Mouse (Mus musculus): ENCODE measurements around the gene Mgat4c. TPM values are rescaled to one million over a fixed set of nuclear protein-coding genes. Genes with fewer than 3 reads are reported as not detected.
"Not testable (repeated sequence)": the region's sequence is repeated elsewhere in the genome, so short reads cannot be mapped to it uniquely, and the experiment has no call there.

The Mgat4c gene
- polyA plus RNA-seq, 1 experiment from 2014 or later, result not detected

DNA sequence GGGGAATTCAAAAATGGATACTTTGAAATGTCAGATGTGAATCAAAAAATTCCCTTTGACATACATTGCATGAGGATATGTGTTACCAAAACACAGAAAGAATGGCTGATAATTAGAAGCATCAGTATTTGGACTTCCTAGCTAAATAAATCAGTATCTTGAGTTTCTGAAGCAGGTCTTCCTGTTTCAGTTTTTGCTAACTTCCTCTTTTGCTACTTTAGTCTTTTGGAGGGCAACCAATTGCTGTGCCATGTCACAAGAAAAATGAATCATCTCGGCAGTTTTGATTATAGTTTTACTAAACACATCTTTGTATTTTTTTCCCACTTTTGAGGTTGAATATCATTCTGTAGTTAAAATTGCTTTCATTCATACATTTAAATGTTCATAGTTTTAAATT lies 707.9 kb downstream of the Mgat4c start:
- Histone ChIP-seq H3K27ac (replicated peaks in 1 of 2; ENCODE audit: control insufficient read depth in 1 of 2, insufficient read depth in 1 of 2, low read depth in 2 of 2, low read length in 2 of 2) (no peak overlapping the region), H3K4me1 (ENCODE audit: control insufficient read depth in 2 of 2, insufficient read depth in 2 of 2, low read length in 2 of 2) (no peaks in the 10 kb centered on the region), H3K27me3 (ENCODE audit: control insufficient read depth, insufficient read depth, low read length) (no peaks in the 10 kb centered on the region), H3K9me3 (ENCODE audit: control insufficient read depth, low read length) (no peaks in the 10 kb centered on the region), H3K36me3 (ENCODE audit: control insufficient read depth, insufficient read depth, low read length) (no peaks in the 10 kb centered on the region), H3K4me2 (ENCODE audit: low read length) (no peak overlapping the region), H3K9ac (ENCODE audit: low read length) (no peak overlapping the region), H3K4me3 (ENCODE audit: control insufficient read depth in 1 of 2, insufficient read depth in 1 of 2, low read depth in 1 of 2, low read length in 2 of 2) (no peak overlapping the region)
- WGBS, result 73% methylated on average over 1 of the region's 1 CpGs
- ATAC-seq (ENCODE audit: insufficient number of reproducible peaks, insufficient read depth, low FRiP score, low read depth), result no peak

DNA sequence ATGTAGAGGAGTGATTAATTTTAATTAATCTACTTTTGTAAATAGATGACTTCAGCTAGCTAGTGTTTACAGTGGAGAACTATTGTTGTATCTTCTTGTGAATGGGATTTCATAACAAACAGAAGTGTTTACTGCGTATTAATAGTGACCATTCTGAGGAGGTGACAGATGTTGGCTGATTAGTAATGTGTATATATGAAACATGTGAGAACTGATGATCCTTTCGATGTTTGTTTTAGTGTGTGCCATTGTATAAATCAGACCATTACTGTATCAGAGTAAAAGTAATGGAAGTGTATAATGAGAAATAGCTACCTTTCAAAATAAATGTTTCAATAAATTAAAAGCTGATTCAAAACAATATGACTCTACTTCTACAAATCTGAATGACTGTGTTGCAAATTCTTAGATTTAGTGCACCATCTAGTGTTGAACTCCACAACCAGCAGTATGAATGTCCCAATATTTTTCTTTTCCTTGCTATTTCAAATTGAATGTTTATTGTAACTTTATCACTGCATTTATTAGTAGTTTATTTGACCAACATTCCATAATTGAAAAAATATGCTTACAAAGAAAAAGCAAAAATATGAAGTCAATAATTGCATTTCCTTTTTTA lies 736.5 kb downstream of the Mgat4c start:
- WGBS, result 76% methylated on average over 2 of the region's 2 CpGs
- Histone ChIP-seq H3K4me2 (ENCODE audit: low read length) (no peak overlapping the region), H3K9me3 (ENCODE audit: control insufficient read depth, low read length) (no peaks in the 10 kb centered on the region), H3K36me3 (ENCODE audit: control insufficient read depth, insufficient read depth, low read length) (no peaks in the 10 kb centered on the region), H3K27me3 (ENCODE audit: control insufficient read depth, insufficient read depth, low read length) (no peaks in the 10 kb centered on the region), H3K27ac (replicated peaks in 1 of 2; ENCODE audit: control insufficient read depth in 1 of 2, insufficient read depth in 1 of 2, low read depth in 2 of 2, low read length in 2 of 2) (no peak overlapping the region), H3K9ac (ENCODE audit: low read length) (no peak overlapping the region), H3K4me1 (ENCODE audit: control insufficient read depth in 2 of 2, insufficient read depth in 2 of 2, low read length in 2 of 2) (no peaks in the 10 kb centered on the region), H3K4me3 (ENCODE audit: control insufficient read depth in 1 of 2, insufficient read depth in 1 of 2, low read depth in 1 of 2, low read length in 2 of 2) (no peak overlapping the region)
- ATAC-seq (ENCODE audit: insufficient number of reproducible peaks, insufficient read depth, low FRiP score, low read depth), result no peak

DNA sequence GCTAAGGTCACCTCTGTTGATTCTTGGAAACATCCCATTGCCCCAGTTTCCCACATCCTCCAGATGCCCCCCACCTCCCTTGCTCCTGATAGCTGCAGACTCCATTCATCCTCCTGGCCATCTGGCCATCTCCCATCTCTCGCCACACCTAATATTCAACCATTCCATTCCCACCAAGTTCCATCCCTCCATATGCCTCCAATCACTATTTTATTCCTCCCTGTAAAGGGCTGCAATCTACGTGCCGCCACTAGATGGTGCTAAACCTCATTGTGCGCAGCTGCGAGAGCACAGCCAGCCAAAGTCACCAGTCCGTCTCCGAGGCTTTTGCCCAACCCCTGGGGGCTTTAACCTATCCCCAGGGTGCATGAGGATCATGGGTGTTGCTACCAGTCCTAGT lies 753.8 kb downstream of the Mgat4c start:
- H3K27ac ChIP-seq (replicated peaks in 1 of 2; ENCODE audit: control insufficient read depth in 1 of 2, insufficient read depth in 1 of 2, low read depth in 2 of 2, low read length in 2 of 2); ATAC-seq (ENCODE audit: insufficient number of reproducible peaks, insufficient read depth, low FRiP score, low read depth); H3K4me1 ChIP-seq (ENCODE audit: control insufficient read depth in 2 of 2, insufficient read depth in 2 of 2, low read length in 2 of 2); H3K9ac ChIP-seq (ENCODE audit: low read length); H3K4me3 ChIP-seq (ENCODE audit: control insufficient read depth in 1 of 2, insufficient read depth in 1 of 2, low read depth in 1 of 2, low read length in 2 of 2); H3K36me3 ChIP-seq (ENCODE audit: control insufficient read depth, insufficient read depth, low read length); H3K27me3 ChIP-seq (ENCODE audit: control insufficient read depth, insufficient read depth, low read length); H3K9me3 ChIP-seq (ENCODE audit: control insufficient read depth, low read length): not testable (repeated sequence)
- WGBS, result 7% methylated on average over 4 of the region's 7 CpGs
- H3K4me2 ChIP-seq (ENCODE audit: low read length), result peak overlapping the region; percentile 47

DNA sequence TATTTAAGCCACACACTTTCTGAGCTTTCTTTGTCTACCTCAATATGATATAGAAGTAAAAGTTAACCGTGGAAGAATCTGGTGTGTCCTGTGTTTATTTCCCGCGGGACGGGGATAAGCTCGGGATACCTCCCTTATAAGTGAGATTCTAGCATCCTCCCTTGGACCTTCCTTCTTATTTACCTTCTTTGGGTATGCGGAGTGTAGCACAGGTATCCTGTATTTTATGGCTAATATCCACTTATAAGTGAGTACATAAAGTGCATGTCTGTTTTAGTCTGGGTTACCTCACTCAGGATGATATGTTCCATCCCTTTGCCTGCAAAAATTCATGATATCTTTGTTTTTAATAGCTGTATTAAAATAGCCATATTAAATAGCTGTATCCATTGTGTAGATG lies 754.2 kb downstream of the Mgat4c start:
- H3K27me3 ChIP-seq (ENCODE audit: control insufficient read depth, insufficient read depth, low read length); H3K36me3 ChIP-seq (ENCODE audit: control insufficient read depth, insufficient read depth, low read length); H3K9ac ChIP-seq (ENCODE audit: low read length); H3K27ac ChIP-seq (replicated peaks in 1 of 2; ENCODE audit: control insufficient read depth in 1 of 2, insufficient read depth in 1 of 2, low read depth in 2 of 2, low read length in 2 of 2); ATAC-seq (ENCODE audit: insufficient number of reproducible peaks, insufficient read depth, low FRiP score, low read depth); H3K9me3 ChIP-seq (ENCODE audit: control insufficient read depth, low read length); H3K4me1 ChIP-seq (ENCODE audit: control insufficient read depth in 2 of 2, insufficient read depth in 2 of 2, low read length in 2 of 2); H3K4me3 ChIP-seq (ENCODE audit: control insufficient read depth in 1 of 2, insufficient read depth in 1 of 2, low read depth in 1 of 2, low read length in 2 of 2): not testable (repeated sequence)
- H3K4me2 ChIP-seq (ENCODE audit: low read length), result peak overlapping the region; percentile 47
- 34% methylated on average over 6 of the region's 6 CpGs for WGBS

Small RNA genes within 50 kb of the gene (microRNA-seq; reads per million reads assigned to microRNA genes)
- gene Mir3059, result not detected
